Mouse (Mus musculus) skeletal muscle tissue, adult 2 months (tissue): ENCODE measurements around the gene Sema4d.

Experiments used
- DNase-seq: peaks from one replicate; pipeline ENCODE4 v3.0.0-alpha.2; 2012; ENCODE audit warnings: low read depth, low spot score

Gene Sema4d

GRCm38 (mm10) chr13:51814646-51815045 lies 21.1 kb upstream of the Sema4d start:
- DNase-seq: no peak

GRCm38 (mm10) chr13:51813621-51814615 lies 20.4 kb upstream of the Sema4d start:
- peak; percentile 19 for DNase-seq

GRCm38 (mm10) chr13:51808141-51808540 lies 14.6 kb upstream of the Sema4d start:
- DNase-seq: no peak

- DNase-seq: no peak
These were observed 12.7 kb upstream of the Sema4d start for GRCm38 (mm10) chr13:51806220-51806619.

GRCm38 (mm10) chr13:51805634-51806033 lies 12.1 kb upstream of the Sema4d start:
- no peak for DNase-seq

GRCm38 (mm10) chr13:51800921-51801320 lies 7.4 kb upstream of the Sema4d start:
- DNase-seq: no peak

- no peak for DNase-seq
These were observed 6.4 kb upstream of the Sema4d start for GRCm38 (mm10) chr13:51799735-51800522.

GRCm38 (mm10) chr13:51797899-51798746 lies 4.6 kb upstream of the Sema4d start:
- DNase-seq: no peak

GRCm38 (mm10) chr13:51793948-51794347 lies 401 bp upstream of the Sema4d start:
- no peak for DNase-seq

GRCm38 (mm10) chr13:51792729-51793424 lies 670 bp downstream of the Sema4d start:
- DNase-seq: peak; percentile 81

- no peak for DNase-seq
These were observed 1.4 kb downstream of the Sema4d start for GRCm38 (mm10) chr13:51792135-51792573.

GRCm38 (mm10) chr13:51791604-51792003 lies 1.9 kb downstream of the Sema4d start:
- no peak for DNase-seq

- no peak for DNase-seq
These were observed 2.8 kb downstream of the Sema4d start for GRCm38 (mm10) chr13:51790793-51791192.

- DNase-seq: no peak
These were observed 5.7 kb downstream of the Sema4d start for GRCm38 (mm10) chr13:51787858-51788257.

- no peak for DNase-seq
These were observed 6.9 kb downstream of the Sema4d start for GRCm38 (mm10) chr13:51786616-51787015.

GRCm38 (mm10) chr13:51784476-51784875 lies 9.1 kb downstream of the Sema4d start:
- DNase-seq: no peak

GRCm38 (mm10) chr13:51783857-51784256 lies 9.7 kb downstream of the Sema4d start:
- DNase-seq: peak; percentile 48

- no peak for DNase-seq
These were observed 12.9 kb downstream of the Sema4d start for GRCm38 (mm10) chr13:51780509-51781155.

GRCm38 (mm10) chr13:51778983-51779962 lies 14.3 kb downstream of the Sema4d start:
- DNase-seq: no peak
